ENCODE assay signal across 21 mouse cellular contexts in the genomic region with DNA sequence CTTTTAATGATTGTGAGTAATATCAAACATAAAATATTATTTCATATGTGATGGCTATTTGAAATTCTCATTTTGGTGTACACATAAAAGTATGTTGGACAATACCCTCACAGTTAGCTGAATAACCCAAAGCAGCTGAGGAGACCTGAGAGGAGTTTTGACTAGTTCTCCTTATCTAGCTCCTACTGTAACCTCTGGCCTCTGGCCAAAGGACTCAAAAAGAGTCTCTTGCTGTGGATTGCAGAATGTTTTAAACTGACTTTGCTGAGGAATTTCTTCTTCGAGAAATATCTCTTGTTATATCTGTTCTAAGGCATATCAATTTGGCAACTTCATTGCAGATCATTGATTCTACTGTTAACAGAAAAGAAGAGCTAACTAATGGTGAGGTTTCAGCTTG. TPM values are rescaled to one million over a fixed set of nuclear protein-coding genes. Genes with fewer than 3 reads are reported as not detected.
A peak's percentile ranks its signal among the peaks of the same experiment; 100 is the strongest.
DNase-seq lines count a peak whose midpoint lies in the region; ATAC-seq lines count a peak whose summit lies in the region.
"Had no signal": no experiment of that assay in that cellular context is flagged by ENCODE, and none has a peak within 500 bp of the region (broad histone marks: within the 10 kb centered on the region; RNA-seq: fewer than 3 reads in every experiment).

No protein-coding gene starts in this region.

- H3K27ac ChIP-seq in heart, embryonic 12.5 days (ENCODE audit: poor library complexity, severe bottlenecking), result no peak overlapping the region
- H3K27ac ChIP-seq: embryonic facial prominence, embryonic 13.5 days; embryonic facial prominence, embryonic 15.5 days; forebrain, embryonic 13.5 days; forebrain, embryonic 15.5 days had no signal

- 0 out of 2 replicates have a peak, but pooled peaks cover 3% of the 10 kb centered on the region for H3K4me1 ChIP-seq in heart, embryonic 12.5 days (replicated peaks)
- H3K4me1 ChIP-seq: embryonic facial prominence, embryonic 13.5 days; embryonic facial prominence, embryonic 15.5 days; forebrain, embryonic 13.5 days; forebrain, embryonic 15.5 days had no signal

- H3K4me3 ChIP-seq in heart, embryonic 12.5 days, result no peak overlapping the region
- H3K4me3 ChIP-seq: embryonic facial prominence, embryonic 13.5 days; embryonic facial prominence, embryonic 15.5 days; erythroblast, embryonic 14.5 days; forebrain, embryonic 13.5 days; forebrain, embryonic 15.5 days had no signal

- H3K4me2 ChIP-seq in heart, embryonic 12.5 days, result no peak overlapping the region
- H3K4me2 ChIP-seq: embryonic facial prominence, embryonic 13.5 days; embryonic facial prominence, embryonic 15.5 days; forebrain, embryonic 13.5 days; forebrain, embryonic 15.5 days had no signal

- H3K36me3 ChIP-seq in heart, embryonic 12.5 days, result no peaks in the 10 kb centered on the region
- H3K36me3 ChIP-seq: embryonic facial prominence, embryonic 13.5 days; embryonic facial prominence, embryonic 15.5 days; forebrain, embryonic 15.5 days had no signal

- no peaks in the 10 kb centered on the region; the same call in 1 of the 2 replicates for H3K27me3 ChIP-seq in heart, embryonic 12.5 days (replicated peaks)
- H3K27me3 ChIP-seq: embryonic facial prominence, embryonic 13.5 days; embryonic facial prominence, embryonic 15.5 days; forebrain, embryonic 13.5 days; forebrain, embryonic 15.5 days had no signal

- no peak overlapping the region for H3K9ac ChIP-seq in heart, embryonic 12.5 days
- H3K9ac ChIP-seq: embryonic facial prominence, embryonic 13.5 days; embryonic facial prominence, embryonic 15.5 days; forebrain, embryonic 13.5 days; forebrain, embryonic 15.5 days; forebrain, postnatal 0 days had no signal

- WGBS in heart, embryonic 12.5 days, result 21% methylated on average over 1 of the region's 1 CpGs

- peak; percentile 70 for ATAC-seq in megakaryocyte-erythroid progenitor cell, adult 5-6 weeks (replicated peaks; ENCODE audit: low FRiP score, low TSS enrichment, poor library complexity, severe bottlenecking)
- no peak for ATAC-seq in heart, embryonic 12.5 days (ENCODE audit: insufficient number of reproducible peaks, low FRiP score)

- H3K9me3 ChIP-seq in heart, embryonic 12.5 days (replicated peaks), result no peaks in the 10 kb centered on the region
- H3K9me3 ChIP-seq: embryonic facial prominence, embryonic 13.5 days; embryonic facial prominence, embryonic 15.5 days; forebrain, embryonic 13.5 days; forebrain, embryonic 15.5 days had no signal

- peak; percentile 26 for DNase-seq in adrenal gland, postnatal 10 days
- no peak for DNase-seq in adrenal gland, postnatal 25 days
- DNase-seq in 416B (ENCODE audit: low read depth) (peak; percentile 21), NIH3T3 (ENCODE audit: low read depth) (peak; percentile 10)
- DNase-seq in kidney, postnatal 14 days, result no peak
- DNase-seq: adrenal gland, adult 2 months; adrenal gland, postnatal 14 days; cerebellum, adult 11 months; cerebellum, adult 18-20 months; cerebellum, adult 8-10 months; cerebellum, adult 9-11 months; cerebellum, postnatal 14 days; cerebellum, postnatal 36 days had no signal

RNA-seq across cellular contexts. Expression of gene Rnf150, which starts 22.2 kb away (rescaled TPM):
- 10 to 100 TPM; 10.7 to 15.4 TPM for total RNA-seq in adrenal gland, postnatal 10 days (2021)
- 14.4 and 16.6 TPM in 2 replicates for total RNA-seq in adrenal gland, postnatal 25 days (2021)
- total RNA-seq in megakaryocyte-erythroid progenitor cell, adult 5-6 weeks (2014; fragmentation: Nextera tagmentation), result 0.32 TPM in 1 of 2 replicates, not detected in the other
- total RNA-seq in megakaryocyte-erythroid progenitor cell, adult 5-6 weeks (2017), result 0.42 and 0.69 TPM in 2 replicates
- 0.75 and 0.92 TPM in 2 replicates for polyA plus RNA-seq in heart, embryonic 12.5 days (2016; fragmentation: Nextera tagmentation; extraction: Ambion mirVana)
- polyA plus RNA-seq: erythroblast, embryonic 14.5 days had no signal

Comparison
In these comparisons a context has a peak if more than half of its experiments do, and no peak if none do; other contexts are left out.
1. DNase-seq: peak in adrenal gland, postnatal 10 days (single experiment), 416B (single experiment) and NIH3T3 (single experiment); none in adrenal gland, postnatal 25 days (single experiment) and kidney, postnatal 14 days (single experiment).